Mouse (Mus musculus) kidney, adult 2 months (tissue): ENCODE data around the gene Ankrd33b.

Experiments
- CTCF ChIP-seq: fragments of 200-500 bp; conservative IDR thresholded peaks from 2 replicates; pipeline ENCODE4 v1.5.1; 2011; ENCODE audit warnings: low read depth, mild to moderate bottlenecking, control low read depth, low read length, moderate library complexity, mixed read lengths; ENCODE audit not compliant: insufficient read depth, insufficient read length
- POLR2A ChIP-seq: fragments of 200-500 bp; IDR thresholded peaks from one replicate; pipeline ENCODE4 v1.6.1; 2011; ENCODE audit warnings: low read depth, low read length, control low read depth

DNA sequence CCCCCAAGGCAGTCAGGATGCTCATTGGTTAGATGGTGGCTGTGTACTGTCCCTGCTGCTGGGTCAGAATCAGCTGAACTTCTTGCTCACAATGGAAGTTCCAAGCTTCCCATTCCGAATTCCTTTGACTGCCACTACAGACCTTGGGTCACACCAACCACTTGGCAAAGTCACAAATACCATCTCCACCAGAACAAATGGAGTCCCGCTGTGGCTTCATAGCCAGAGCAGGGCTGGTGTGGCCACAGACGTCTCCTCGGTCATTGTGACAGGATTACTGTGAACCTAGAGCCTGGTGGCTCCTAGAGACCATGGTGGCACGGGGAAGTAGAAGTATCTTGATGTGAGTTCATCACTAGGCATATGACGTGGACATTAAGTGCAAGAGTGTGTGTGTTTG is 99.4 kb downstream of the Ankrd33b start:
- no peak for TF ChIP-seq CTCF
- no peak for TF ChIP-seq POLR2A
